Mouse (Mus musculus) kidney, adult 8-10 months (tissue): ENCODE measurements around the gene Ccr7.

Source experiments
- DNase-seq, 2 experiments: peaks; one replicate each; pipeline ENCODE4 v3.0.0; 2022

Ccr7 gene

GRCm38 (mm10) chr11:99136961-99137360, 17.9 kb downstream of the Ccr7 start:
- no peak for DNase-seq

GRCm38 (mm10) chr11:99136361-99136760, 18.5 kb downstream of the Ccr7 start:
- DNase-seq, result no peak

GRCm38 (mm10) chr11:99135047-99135440, 19.8 kb downstream of the Ccr7 start:
- DNase-seq, result no peak

GRCm38 (mm10) chr11:99134266-99135046, 20.4 kb downstream of the Ccr7 start:
- no peak for DNase-seq

GRCm38 (mm10) chr11:99133285-99133897, 21.5 kb downstream of the Ccr7 start:
- DNase-seq, result no peak

- no peak for DNase-seq
Measured at GRCm38 (mm10) chr11:99132091-99132730, 22.7 kb downstream of the Ccr7 start.

GRCm38 (mm10) chr11:99131463-99131840, 23.4 kb downstream of the Ccr7 start:
- DNase-seq, result no peak

- no peak for DNase-seq
Measured at GRCm38 (mm10) chr11:99130736-99131462, 24.0 kb downstream of the Ccr7 start.

GRCm38 (mm10) chr11:99129287-99129686, 25.6 kb downstream of the Ccr7 start:
- no peak for DNase-seq

GRCm38 (mm10) chr11:99127785-99128682, 26.8 kb downstream of the Ccr7 start:
- no peak for DNase-seq

GRCm38 (mm10) chr11:99126482-99127253, 28.2 kb downstream of the Ccr7 start:
- DNase-seq, result peak; percentile 14 to 23

- DNase-seq, result no peak
Measured at GRCm38 (mm10) chr11:99124635-99125029, 30.2 kb downstream of the Ccr7 start.

- peak; percentile 31 to 73 for DNase-seq
Measured at GRCm38 (mm10) chr11:99123977-99124634, 30.8 kb downstream of the Ccr7 start.

- no peak for DNase-seq
Measured at GRCm38 (mm10) chr11:99122703-99123102, 32.2 kb downstream of the Ccr7 start.

GRCm38 (mm10) chr11:99121218-99121631, 33.7 kb downstream of the Ccr7 start:
- no peak for DNase-seq

GRCm38 (mm10) chr11:99120524-99121217, 34.2 kb downstream of the Ccr7 start:
- no peak for DNase-seq

GRCm38 (mm10) chr11:99118963-99119362, 35.9 kb downstream of the Ccr7 start:
- DNase-seq, result no peak

GRCm38 (mm10) chr11:99118420-99118819, 36.5 kb downstream of the Ccr7 start:
- DNase-seq, result no peak

- DNase-seq, result no peak
Measured at GRCm38 (mm10) chr11:99117907-99118306, 37.0 kb downstream of the Ccr7 start.

GRCm38 (mm10) chr11:99115940-99116339, 38.9 kb downstream of the Ccr7 start:
- no peak for DNase-seq
